Mouse (Mus musculus) activated CD4-positive, CD25-positive, alpha-beta regulatory T cell (primary cell): ENCODE measurements around the gene Rbm8a2. TPM values are rescaled to one million over a fixed set of nuclear protein-coding genes. Genes with fewer than 3 reads are reported as not detected.

Experiments
- polyA plus RNA-seq, 2 experiments: library from polyadenylated mRNA; unstranded; fragments of 100-300 nt; shearing (Covaris generic); gene quantifications; one replicate each; pipeline ENCODE4 v1.2.1; 2017

Gene Rbm8a2
- polyA plus RNA-seq = 1 to 10 TPM in 1 of 2 experiments, under 1 TPM in 1; 0.55 to 1.6 TPM

GRCm38 (mm10) chr1:175979014-175979413 lies at the start of gene Rbm8a2:
Rbm8a2 (minus strand) TSS chr1:175979114.

Other genes starting within 250 kb of the Rbm8a2 start
- 1 to 10 TPM; 7.7 to 7.8 TPM for gene Exo1, start 98.5 kb downstream of the Rbm8a2 start, polyA plus RNA-seq
- gene Gm38100, start 58.8 kb downstream of the Rbm8a2 start, polyA plus RNA-seq = not detected